ENCODE assay signal across 21 mouse cellular contexts in the genomic region with DNA sequence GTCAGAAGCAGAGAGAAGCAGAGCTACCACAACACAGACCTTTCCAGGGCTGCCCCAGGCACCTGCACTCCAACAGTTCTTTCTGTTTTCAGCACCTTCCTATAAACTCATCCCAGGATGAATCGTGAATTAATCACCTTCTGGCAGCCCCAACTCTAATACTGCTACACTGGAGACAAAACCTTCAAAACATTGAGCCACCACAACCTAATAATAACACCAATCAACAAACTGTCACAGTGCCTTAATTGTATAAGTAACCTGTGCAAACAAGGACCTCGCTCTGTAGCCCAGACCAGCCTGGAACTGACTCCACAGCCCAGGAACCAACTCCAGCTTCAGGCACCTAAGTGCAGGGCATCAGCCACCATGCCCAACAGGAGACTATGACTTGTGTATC.
DNase-seq lines count a peak whose midpoint lies in the region; ATAC-seq and TF ChIP-seq lines count a peak whose summit lies in the region.
"Had no signal": no experiment of that assay in that cellular context is flagged by ENCODE, and none has a peak within 500 bp of the region (broad histone marks: within the 10 kb centered on the region; RNA-seq: fewer than 3 reads in every experiment).

No protein-coding gene starts in this region.

- H3K36me3 ChIP-seq in heart, postnatal 0 days (replicated peaks; ENCODE audit: control insufficient read depth, insufficient read depth, low read length): no peaks in the 10 kb centered on the region

- H3K27me3 ChIP-seq in heart, postnatal 0 days (ENCODE audit: control insufficient read depth, insufficient read depth, low read length): no peaks in the 10 kb centered on the region
- H3K27me3 ChIP-seq: embryonic facial prominence, embryonic 12.5 days; Patski had no signal

- no peak overlapping the region for H3K9ac ChIP-seq in heart, postnatal 0 days (replicated peaks; ENCODE audit: low read depth, low read length)
- H3K9ac ChIP-seq: embryonic facial prominence, embryonic 12.5 days had no signal

- no peak overlapping the region for H3K4me2 ChIP-seq in heart, postnatal 0 days (ENCODE audit: low read depth, low read length)
- H3K4me2 ChIP-seq: embryonic facial prominence, embryonic 12.5 days had no signal

- peak; percentile 82 for DNase-seq in heart, adult 11 months
- DNase-seq in heart, postnatal 4 days: no peak
- DNase-seq in heart, postnatal 0 days (ENCODE audit: low spot score): no peak
- no peak for DNase-seq in heart, adult 18-20 months
- DNase-seq in testis, postnatal 10 days (ENCODE audit: low spot score): peak; percentile 33
- DNase-seq in testis, postnatal 14 days (ENCODE audit: low spot score): no peak
- DNase-seq in thymus, postnatal 0 days (ENCODE audit: low spot score): no peak
- DNase-seq: adrenal gland, adult 8-10 months; adrenal gland, postnatal 14 days; adrenal gland, postnatal 36 days; cerebellum, adult 11-12 months; cerebellum, adult 2 months; cerebellum, adult 9-10 months; cerebellum, postnatal 10 days; cerebellum, postnatal 25 days had no signal

- H3K9me3 ChIP-seq in heart, postnatal 0 days (replicated peaks; ENCODE audit: control insufficient read depth, low read length): no peaks in the 10 kb centered on the region
- H3K9me3 ChIP-seq: embryonic facial prominence, embryonic 10.5 days; embryonic facial prominence, embryonic 12.5 days had no signal

- H3K27ac ChIP-seq in heart, postnatal 0 days (ENCODE audit: low read depth): 0 out of 2 replicates have a peak overlapping the region, but pooled peaks have one; percentile 15
- H3K27ac ChIP-seq: embryonic facial prominence, embryonic 10.5 days; embryonic facial prominence, embryonic 12.5 days had no signal

- no peak overlapping the region for H3K4me3 ChIP-seq in heart, postnatal 0 days (ENCODE audit: low read depth, low read length)
- H3K4me3 ChIP-seq: embryonic facial prominence, embryonic 10.5 days; embryonic facial prominence, embryonic 12.5 days had no signal

- no peak for ATAC-seq in heart, postnatal 0 days (ENCODE audit: insufficient read depth, low read depth)
- ATAC-seq: activated CD4-positive, CD25-positive, alpha-beta regulatory T cell, adult 4 months; forebrain, embryonic 14.5 days; forebrain, embryonic 16.5 days; Patski had no signal

- no peak for TF ChIP-seq CTCF in heart, postnatal 0 days (IDR thresholded peaks at IDR 0.05; ENCODE audit: low read depth)

- no peak for TF ChIP-seq EP300 in heart, postnatal 0 days (IDR thresholded peaks at IDR 0.05; ENCODE audit: low read depth)

- peaks cover 6% of the 10 kb centered on the region for H3K4me1 ChIP-seq in heart, postnatal 0 days (ENCODE audit: control insufficient read depth, insufficient read depth)
- H3K4me1 ChIP-seq: embryonic facial prominence, embryonic 10.5 days had no signal

- WGBS in heart, postnatal 0 days: 69% methylated on average over 2 of the region's 2 CpGs

Comparison
In these comparisons a context has a peak if more than half of its experiments do, and no peak if none do; other contexts are left out.
1. DNase-seq: peak in heart, adult 11 months (single experiment) and testis, postnatal 10 days (single experiment); none in heart, postnatal 4 days (single experiment), heart, postnatal 0 days (single experiment), heart, adult 18-20 months (0 of 2), testis, postnatal 14 days (single experiment) and thymus, postnatal 0 days (single experiment).